Mouse (Mus musculus) forebrain, embryonic 16.5 days (tissue): ENCODE results near the gene Bcl3. TPM values are rescaled to one million over a fixed set of nuclear protein-coding genes. Genes with fewer than 3 reads are reported as not detected.
A peak's percentile ranks its signal among the peaks of the same experiment; 100 is the strongest.

Source experiments
- ATAC-seq: fragments of 200-750 bp; cut with Nextera tagmentation; 2 replicates; pipeline ENCODE4 v1.8.0; 2017; ENCODE audit warnings: mild to moderate bottlenecking, moderate library complexity
- H3K27ac ChIP-seq: fragments of 300-500 bp; sonication (generic); 2 replicates; pipeline ENCODE4 v1.5.1; 2014; ENCODE audit warnings: low read length, control low read depth
- H3K27me3 ChIP-seq: fragments of 300-500 bp; sonication (generic); replicated peaks from 2 replicates; pipeline ENCODE4 v1.6.1; 2014; ENCODE audit warnings: low read length; ENCODE audit not compliant: control insufficient read depth, insufficient read depth
- H3K36me3 ChIP-seq: fragments of 300-500 bp; sonication (generic); 2 replicates; pipeline ENCODE4 v1.6.1; 2014; ENCODE audit not compliant: control insufficient read depth, insufficient read depth
- H3K4me1 ChIP-seq: fragments of 300-500 bp; sonication (generic); replicated peaks from 2 replicates; pipeline ENCODE4 v1.6.1; 2014; ENCODE audit warnings: low read length; ENCODE audit not compliant: control insufficient read depth, insufficient read depth
- H3K4me2 ChIP-seq: fragments of 300-500 bp; sonication (generic); 2 replicates; pipeline ENCODE4 v1.6.1; 2014; ENCODE audit warnings: mild to moderate bottlenecking, low read length, control low read depth
- H3K4me3 ChIP-seq: fragments of 300-500 bp; sonication (generic); replicated peaks from 2 replicates; pipeline ENCODE4 v1.5.1; 2014; ENCODE audit warnings: mild to moderate bottlenecking, low read length, control low read depth
- H3K9ac ChIP-seq: fragments of 300-500 bp; sonication (generic); replicated peaks from 2 replicates; pipeline ENCODE4 v1.6.1; 2014; ENCODE audit warnings: low read depth, low read length, control low read depth
- H3K9me3 ChIP-seq: fragments of 300-500 bp; sonication (generic); 2 replicates; pipeline ENCODE4 v1.6.1; 2016; ENCODE audit warnings: low read length; ENCODE audit not compliant: control insufficient read depth
- WGBS: fragments of 180-500 bp; shearing (Covaris S2); extraction: QIAGEN DNeasy Blood & Tissue Kit; methylation state at CpG from one replicate; pipeline ENCODE4 v1.1.7; 2014; 5-methylcytosine and 5-hydroxymethylcytosine counted together
- polyA plus RNA-seq: library from polyadenylated mRNA; unstranded; fragments of >200 nt; fragmentation: Nextera tagmentation; extraction: Ambion mirVana; gene quantifications from 2 replicates; pipeline ENCODE4 v1.2.1, GENCODE M21; 2015

The Bcl3 gene
- polyA plus RNA-seq, 1 experiment from 2014 or later = 0.92 TPM

GRCm38 (mm10) chr7:19813579-19814122, 8.9 kb downstream of the Bcl3 start:
- 88% methylated on average over 6 of the region's 6 CpGs for WGBS
- H3K9ac ChIP-seq = no peak overlapping the region

GRCm38 (mm10) chr7:19813161-19813560, 9.4 kb downstream of the Bcl3 start:
- Histone ChIP-seq H3K4me3 (no peak overlapping the region), H3K36me3 (no peaks in the 10 kb centered on the region), H3K4me2 (no peak overlapping the region), H3K4me1 (peaks cover 21% of the 10 kb centered on the region), H3K27ac (no peak overlapping the region), H3K9me3 (no peaks in the 10 kb centered on the region; the same call in 1 of the 2 replicates), H3K27me3 (peaks cover 44% of the 10 kb centered on the region), H3K9ac (no peak overlapping the region)
- ATAC-seq = no peak
- 89% methylated on average over 4 of the region's 4 CpGs for WGBS

More at GRCm38 (mm10) chr7:19813579-19814122, 8.9 kb downstream of the Bcl3 start:
- H3K4me2 ChIP-seq = no peak overlapping the region
- peaks cover 46% of the 10 kb centered on the region for H3K27me3 ChIP-seq
- no peaks in the 10 kb centered on the region for H3K36me3 ChIP-seq
- no peak for ATAC-seq
- no peaks in the 10 kb centered on the region; the same call in 1 of the 2 replicates for H3K9me3 ChIP-seq
- no peak overlapping the region for H3K4me3 ChIP-seq
- peaks cover 21% of the 10 kb centered on the region for H3K4me1 ChIP-seq
- no peak overlapping the region for H3K27ac ChIP-seq

GRCm38 (mm10) chr7:19811114-19811513, 11.5 kb downstream of the Bcl3 start:
- Histone ChIP-seq H3K27me3 (peaks cover 34% of the 10 kb centered on the region), H3K4me3 (peak overlapping the region; percentile 22), H3K27ac (no peak overlapping the region), H3K4me1 (peaks cover 9% of the 10 kb centered on the region), H3K9ac (no peak overlapping the region), H3K9me3 (no peaks in the 10 kb centered on the region; the same call in 1 of the 2 replicates), H3K36me3 (no peaks in the 10 kb centered on the region), H3K4me2 (peak overlapping the region; percentile 42)
- peak; percentile 32; the same call in 1 of the 2 replicates for ATAC-seq
- WGBS = 6% methylated on average over 22 of the region's 22 CpGs

GRCm38 (mm10) chr7:19809369-19809768, 13.2 kb downstream of the Bcl3 start:
- Histone ChIP-seq H3K27me3 (peaks cover 34% of the 10 kb centered on the region), H3K4me2 (peak overlapping the region; percentile 12), H3K4me1 (peaks cover 5% of the 10 kb centered on the region), H3K4me3 (peak overlapping the region; percentile 3), H3K9ac (no peak overlapping the region), H3K36me3 (no peaks in the 10 kb centered on the region), H3K9me3 (no peaks in the 10 kb centered on the region), H3K27ac (no peak overlapping the region)
- ATAC-seq = peak; percentile 50; the same call in 1 of the 2 replicates
- WGBS = 3% methylated on average over 27 of the region's 27 CpGs

- 85% methylated on average over 8 of the region's 8 CpGs for WGBS
- no peak overlapping the region for H3K4me2 ChIP-seq
- no peak for ATAC-seq
- no peak overlapping the region for H3K27ac ChIP-seq
- no peaks in the 10 kb centered on the region for H3K36me3 ChIP-seq
- peaks cover 5% of the 10 kb centered on the region for H3K4me1 ChIP-seq
- no peaks in the 10 kb centered on the region for H3K9me3 ChIP-seq
- H3K27me3 ChIP-seq = peaks cover 25% of the 10 kb centered on the region
- no peak overlapping the region for H3K4me3 ChIP-seq
- no peak overlapping the region for H3K9ac ChIP-seq
These were observed 16.1 kb downstream of the Bcl3 start for GRCm38 (mm10) chr7:19806356-19806969.

DNA sequence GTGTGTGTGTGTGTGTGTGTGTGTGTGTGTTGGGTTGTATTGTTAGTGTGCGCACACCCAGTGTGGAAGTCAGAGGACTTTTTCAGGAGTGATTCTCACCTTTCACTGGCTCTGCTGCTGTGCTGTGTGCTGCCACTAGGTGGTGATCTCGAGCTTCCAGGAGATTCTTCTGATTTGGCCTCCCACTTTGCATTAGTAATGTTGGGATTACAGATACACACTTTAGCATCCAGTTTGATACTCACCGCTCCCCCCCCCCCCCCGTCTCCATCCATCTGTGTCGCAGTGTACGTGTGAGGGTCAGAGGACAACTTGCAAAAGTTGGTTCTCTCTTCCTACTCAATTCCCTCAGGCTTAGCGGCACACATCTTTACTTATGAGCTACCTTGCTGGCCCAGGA, 19.6 kb downstream of the Bcl3 start:
- no peak overlapping the region for H3K9ac ChIP-seq
- WGBS = 15% methylated on average over 7 of the region's 7 CpGs

DNA sequence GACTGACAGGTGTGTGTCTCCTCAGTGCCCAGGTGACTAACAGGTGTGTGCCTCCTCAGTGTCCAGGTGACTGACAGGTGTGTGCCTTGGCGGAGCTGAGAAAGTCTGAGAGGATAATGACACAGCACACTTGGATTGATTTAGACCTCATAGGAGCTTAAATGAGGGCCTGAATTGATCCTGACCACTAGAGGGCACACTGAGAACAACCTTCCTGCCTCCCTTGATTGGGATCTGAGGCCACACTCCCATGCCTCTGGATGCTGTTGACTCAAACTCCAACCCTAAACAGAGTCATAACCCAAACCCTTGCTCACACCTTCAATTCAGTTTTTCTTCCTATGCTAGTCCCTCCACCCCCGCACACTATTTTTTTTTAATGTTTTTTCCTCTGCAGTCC, 21.8 kb downstream of the Bcl3 start:
- 20% methylated on average over 2 of the region's 2 CpGs for WGBS
- H3K4me2 ChIP-seq = no peak overlapping the region
- H3K27ac ChIP-seq = no peak overlapping the region
- no peaks in the 10 kb centered on the region for H3K36me3 ChIP-seq
- H3K4me1 ChIP-seq = no peaks in the 10 kb centered on the region
- no peak for ATAC-seq
- peaks cover 20% of the 10 kb centered on the region for H3K27me3 ChIP-seq
- no peak overlapping the region for H3K9ac ChIP-seq
- no peak overlapping the region for H3K4me3 ChIP-seq
- H3K9me3 ChIP-seq = no peaks in the 10 kb centered on the region

More for the DNA sequence above, 19.6 kb downstream of the Bcl3 start:
- Histone ChIP-seq H3K4me1 (no peaks in the 10 kb centered on the region), H3K36me3 (no peaks in the 10 kb centered on the region), H3K27ac (no peak overlapping the region), H3K9me3 (no peaks in the 10 kb centered on the region), H3K4me2 (no peak overlapping the region), H3K27me3 (peaks cover under 1% of the 10 kb centered on the region; the same call in 1 of the 2 replicates), H3K4me3 (no peak overlapping the region)
- ATAC-seq = no peak

DNA sequence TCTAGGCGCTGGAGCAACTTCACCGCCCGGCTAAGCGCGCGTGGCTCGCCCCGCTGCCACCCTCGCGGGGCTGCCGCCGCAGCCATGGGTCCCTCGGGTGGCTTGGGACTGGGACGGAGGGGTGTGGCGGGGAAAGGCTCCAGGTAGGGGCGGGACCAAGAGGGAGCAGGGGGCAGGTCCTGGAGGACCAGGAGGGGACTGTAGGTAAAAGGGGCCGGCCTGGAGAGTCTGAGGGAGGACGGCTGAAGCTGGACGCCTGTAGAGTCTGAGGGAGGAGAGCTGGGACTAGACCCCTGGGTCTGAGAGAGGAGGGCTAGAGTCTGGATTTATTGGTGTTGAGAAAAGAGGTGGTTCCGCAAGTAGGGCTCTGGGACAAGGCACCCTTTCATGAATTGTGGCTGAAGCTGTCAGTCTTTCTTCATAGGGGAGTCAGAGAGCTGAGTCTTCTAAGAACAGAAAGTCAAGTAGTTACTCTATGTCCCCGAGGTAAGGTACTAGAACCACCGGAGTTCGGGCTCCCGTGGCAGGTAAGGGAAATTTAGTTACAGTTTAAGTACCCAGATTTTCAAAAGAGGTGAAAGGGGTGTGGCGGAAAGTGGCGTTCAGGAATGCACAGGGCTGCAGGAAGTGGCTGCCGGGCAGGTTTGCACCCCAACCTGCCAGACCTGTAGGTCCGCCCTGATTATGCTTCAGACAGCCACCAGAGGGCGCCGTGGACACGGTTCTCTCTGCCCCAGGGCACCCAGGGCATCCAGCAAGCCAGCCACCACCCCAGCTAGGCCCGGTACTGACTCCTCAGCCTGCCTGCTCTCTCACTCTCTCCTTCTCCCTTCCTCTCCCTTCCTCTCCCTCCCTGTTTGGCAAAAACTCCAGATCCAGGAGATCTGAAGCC, 25.6 kb downstream of the Bcl3 start, which contains the start of gene Cblc:
Gene Cblc, minus strand, starts transcription at position 113 of the 892 bp plus-strand sequence.
- Histone ChIP-seq H3K27ac (no peak within 1 kb of the TSS), H3K36me3 (no peaks in the 10 kb centered on the region), H3K27me3 (peaks cover 22% of the 10 kb centered on the region), H3K9me3 (no peaks in the 10 kb centered on the region), H3K4me1 (no peaks in the 10 kb centered on the region), H3K9ac (no peak within 1 kb of the TSS), H3K4me3 (no peak within 1 kb of the TSS), H3K4me2 (no peak within 1 kb of the TSS)
- 4% methylated on average over 31 of the region's 32 CpGs for WGBS
- ATAC-seq = no peak

DNA sequence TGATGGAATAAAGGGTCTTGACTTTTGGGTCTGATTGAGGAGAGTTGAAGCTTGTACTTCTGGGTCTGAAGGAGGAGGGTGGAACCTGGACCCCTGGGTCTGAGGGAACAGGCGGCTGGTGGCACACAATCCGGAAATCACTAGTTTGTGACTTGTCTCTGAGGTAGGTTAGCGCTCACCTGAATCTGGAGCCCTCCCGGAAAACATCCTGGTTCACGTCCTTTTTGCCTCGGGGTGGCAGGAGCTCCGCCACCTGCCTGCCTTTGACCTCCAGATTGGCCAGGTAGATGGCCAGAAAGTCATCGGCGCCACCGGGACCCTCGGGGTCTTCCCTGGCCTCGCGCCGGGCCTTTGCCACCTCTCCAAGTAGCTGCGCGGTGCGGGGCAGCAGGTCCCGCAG, 26.3 kb downstream of the Bcl3 start:
- H3K27me3 ChIP-seq = peaks cover 22% of the 10 kb centered on the region
- H3K4me1 ChIP-seq = no peaks in the 10 kb centered on the region
- WGBS = 14% methylated on average over 18 of the region's 18 CpGs
- no peaks in the 10 kb centered on the region for H3K9me3 ChIP-seq
- no peak overlapping the region for H3K4me3 ChIP-seq
- ATAC-seq = no peak
- no peak overlapping the region for H3K9ac ChIP-seq
- no peak overlapping the region for H3K27ac ChIP-seq
- no peaks in the 10 kb centered on the region for H3K36me3 ChIP-seq
- no peak overlapping the region for H3K4me2 ChIP-seq
